ENCODE assay signal across 12 mouse cellular contexts in genomic region chr17:71088991-71089434, GRCm38 (mm10).
DNase-seq lines count a peak whose midpoint lies in the region; ATAC-seq and TF ChIP-seq lines count a peak whose summit lies in the region.
"Had no signal": no experiment of that assay in that cellular context is flagged by ENCODE, and none has a peak within 500 bp of the region (broad histone marks: within the 10 kb centered on the region; RNA-seq: fewer than 3 reads in every experiment).

No protein-coding gene starts in this region.

- H3K9me3 ChIP-seq in MEL (replicated peaks; ENCODE audit: insufficient read depth, low read length): no peaks in the 10 kb centered on the region
- no peaks in the 10 kb centered on the region for H3K9me3 ChIP-seq in liver, embryonic 15.5 days (replicated peaks)
- H3K9me3 ChIP-seq: embryonic facial prominence, embryonic 12.5 days; heart, embryonic 13.5 days had no signal

- peak overlapping the region; percentile 37 for H3K27ac ChIP-seq in MEL (ENCODE audit: control insufficient read depth, low read depth, low read length)
- H3K27ac ChIP-seq in liver, embryonic 15.5 days (replicated peaks): peak overlapping the region; percentile 75
- H3K27ac ChIP-seq: embryonic facial prominence, embryonic 12.5 days; heart, embryonic 13.5 days had no signal

- TF ChIP-seq POLR2A in MEL (IDR thresholded peaks at IDR 0.05; ENCODE audit: control insufficient read depth in 1 of 2, insufficient read depth in 1 of 2, low read depth in 1 of 2, low read length in 2 of 2, poor library complexity in 1 of 2): no peak

- H3K4me3 ChIP-seq in MEL (ENCODE audit: control insufficient read depth in 1 of 2, insufficient read depth in 1 of 2, low read depth in 2 of 2, low read length in 2 of 2): no peak overlapping the region
- H3K4me3 ChIP-seq in liver, embryonic 15.5 days (replicated peaks): no peak overlapping the region
- H3K4me3 ChIP-seq: embryonic facial prominence, embryonic 12.5 days; heart, embryonic 13.5 days had no signal

- no peak for TF ChIP-seq RAD21 in MEL (IDR thresholded peaks at IDR 0.05; ENCODE audit: low read depth, low read length)

- peaks cover 0 to 14% of the 10 kb centered on the region in 2 experiments; a peak in 2 of 4 replicates for H3K36me3 ChIP-seq in MEL (ENCODE audit: control insufficient read depth in 1 of 2, insufficient read depth in 2 of 2, low read length in 2 of 2)
- H3K36me3 ChIP-seq in liver, embryonic 15.5 days (replicated peaks): no peaks in the 10 kb centered on the region
- H3K36me3 ChIP-seq: embryonic facial prominence, embryonic 12.5 days had no signal

- no peaks in the 10 kb centered on the region for H3K27me3 ChIP-seq in MEL (ENCODE audit: control insufficient read depth in 1 of 2, insufficient read depth in 2 of 2, low read length in 2 of 2)
- no peaks in the 10 kb centered on the region for H3K27me3 ChIP-seq in liver, embryonic 15.5 days
- H3K27me3 ChIP-seq: embryonic facial prominence, embryonic 12.5 days; heart, embryonic 13.5 days had no signal

- H3K79me2 ChIP-seq in MEL (ENCODE audit: control insufficient read depth, insufficient read depth, low read length, poor library complexity): no peaks in the 10 kb centered on the region

- no peak overlapping the region for H3K4me2 ChIP-seq in liver, embryonic 15.5 days
- H3K4me2 ChIP-seq: embryonic facial prominence, embryonic 12.5 days; heart, embryonic 13.5 days had no signal

- H3K9ac ChIP-seq in MEL (ENCODE audit: control insufficient read depth, low read depth, low read length, poor library complexity, severe bottlenecking): no peak overlapping the region
- H3K9ac ChIP-seq in liver, embryonic 15.5 days: no peak overlapping the region
- H3K9ac ChIP-seq: embryonic facial prominence, embryonic 12.5 days; heart, embryonic 13.5 days had no signal

- DNase-seq in 416B (ENCODE audit: low read depth): peak; percentile 86
- peak; percentile 72 for DNase-seq in MEL (ENCODE audit: low read depth, low spot score)
- no peak for DNase-seq in layer of hippocampus, adult 9-11 months
- no peak for DNase-seq in gastrocnemius, postnatal 25 days
- no peak for DNase-seq in cerebellum, adult 18-20 months
- DNase-seq: adrenal gland, postnatal 14 days; cerebellum, adult 2 months had no signal

- WGBS in liver, embryonic 15.5 days (ENCODE audit: insufficient replicate concordance): 44% methylated on average over 9 of the region's 9 CpGs

- peaks cover 14 to 19% of the 10 kb centered on the region in 2 experiments for H3K4me1 ChIP-seq in MEL (ENCODE audit: control insufficient read depth in 1 of 2, insufficient read depth in 2 of 2, low read length in 2 of 2)
- peaks cover 22% of the 10 kb centered on the region for H3K4me1 ChIP-seq in liver, embryonic 15.5 days (replicated peaks)

- peak; percentile 70 for ATAC-seq in liver, embryonic 15.5 days (ENCODE audit: insufficient read depth)
- peak; percentile 47 for ATAC-seq in megakaryocyte progenitor cell, adult 5-6 weeks (replicated peaks; ENCODE audit: poor library complexity)
- ATAC-seq: hindbrain, embryonic 16.5 days had no signal

- peak; percentile 74 to 87 for TF ChIP-seq EP300 in MEL (IDR thresholded peaks at IDR 0.05; ENCODE audit: low read depth in 1 of 2, low read length in 2 of 2)

- TF ChIP-seq CTCF in MEL (IDR thresholded peaks at IDR 0.05 in 2 of 3, conservative IDR thresholded peaks at IDR 0.05 in 1 of 3; ENCODE audit: control insufficient read depth in 1 of 3, insufficient read depth in 1 of 3, low read depth in 2 of 3, low read length in 3 of 3, poor library complexity in 1 of 3, severe bottlenecking in 1 of 3): no peak

TF ChIP-seq in MEL, 35 proteins besides CTCF, POLR2A, EP300 and RAD21:
- 0 out of 2 replicates have a peak, but pooled peaks have one; percentile 26 for TF ChIP-seq HCFC1 (IDR thresholded peaks at IDR 0.05; ENCODE audit: low read depth, low read length)
- peak; percentile 94 for TF ChIP-seq GABPA (IDR thresholded peaks at IDR 0.05; ENCODE audit: low read depth, low read length)
- 0 out of 4 replicates have a peak, but pooled peaks of 1 of the 2 experiments have one; percentile 14 for TF ChIP-seq USF2 (IDR thresholded peaks at IDR 0.05; ENCODE audit: borderline replicate concordance in 1 of 2, insufficient read depth in 1 of 2, low read depth in 1 of 2, low read length in 2 of 2)
- TF ChIP-seq RCOR1 (IDR thresholded peaks at IDR 0.05; ENCODE audit: low read depth, low read length): 0 out of 2 replicates have a peak, but pooled peaks have one; percentile 29
- TF ChIP-seq SIN3A (IDR thresholded peaks at IDR 0.05; ENCODE audit: low read length): peak; percentile 51
- TF ChIP-seq MXI1 (IDR thresholded peaks at IDR 0.05; ENCODE audit: low read depth, low read length): 0 out of 2 replicates have a peak, but pooled peaks have one; percentile 21
- TF ChIP-seq ZC3H11A (IDR thresholded peaks at IDR 0.05; ENCODE audit: low read depth, low read length): no peak; the same call in 1 of the 2 replicates
- no peak for TF ChIP-seq MYC (IDR thresholded peaks at IDR 0.05; ENCODE audit: low read depth, low read length)
- peak; percentile 73; the same call in 1 of the 2 replicates for TF ChIP-seq TCF12 (IDR thresholded peaks at IDR 0.05; ENCODE audit: low read depth, low read length)
- TF ChIP-seq USF1 (IDR thresholded peaks at IDR 0.05; ENCODE audit: low read depth, low read length): peak; percentile 66
- TF ChIP-seq ETS1 (IDR thresholded peaks at IDR 0.05; ENCODE audit: low read depth, low read length): peak; percentile 98
- TF ChIP-seq MAFK (IDR thresholded peaks at IDR 0.05; ENCODE audit: borderline replicate concordance, low read depth, low read length): peak; percentile 59; the same call in 1 of the 2 replicates
- TF ChIP-seq BHLHE40 (IDR thresholded peaks at IDR 0.05; ENCODE audit: borderline replicate concordance, low read depth, low read length): peak; percentile 55; the same call in 1 of the 2 replicates
- TF ChIP-seq E2F4 (IDR thresholded peaks at IDR 0.05; ENCODE audit: borderline replicate concordance, low read depth, low read length): no peak
- TF ChIP-seq MYB (IDR thresholded peaks at IDR 0.05; ENCODE audit: low read depth, low read length): peak; percentile 78

Comparison
In these comparisons a context has a peak if more than half of its experiments do, and no peak if none do; other contexts are left out.
1. DNase-seq: peak in 416B (single experiment) and MEL (single experiment); none in layer of hippocampus, adult 9-11 months (single experiment), gastrocnemius, postnatal 25 days (single experiment) and cerebellum, adult 18-20 months (0 of 2).